Mouse (Mus musculus) heart, adult 2 months (tissue): ENCODE data around the gene Olfr1105. TPM values are rescaled to one million over a fixed set of nuclear protein-coding genes. Genes with fewer than 3 reads are reported as not detected.

Experiments used
- DNase-seq, 2 experiments: peaks; one replicate each; pipeline ENCODE4 v3.0.0; 2021
- H3K27ac ChIP-seq: fragments of 200-600 bp; 2 replicates; pipeline ENCODE4 v1.8.1; 2022
- H3K27me3 ChIP-seq: fragments of 200-500 bp; 2 replicates; pipeline ENCODE4 v1.6.1; 2012; ENCODE audit warnings: mild to moderate bottlenecking, low read length, inconsistent platforms, mixed read lengths; ENCODE audit not compliant: control insufficient read depth, insufficient read depth
- H3K36me3 ChIP-seq: fragments of 200-500 bp; 2 replicates; pipeline ENCODE4 v1.6.1; 2012; ENCODE audit warnings: low read length, inconsistent platforms; ENCODE audit not compliant: control insufficient read depth, insufficient read depth
- H3K4me1 ChIP-seq: fragments of 200-500 bp; 2 replicates; pipeline ENCODE4 v1.6.1; 2011; ENCODE audit warnings: low read length; ENCODE audit not compliant: control insufficient read depth, insufficient read depth
- H3K4me3 ChIP-seq: fragments of 200-600 bp; 2 replicates; pipeline ENCODE4 v1.8.1; 2022
- H3K79me2 ChIP-seq: fragments of 200-500 bp; replicated peaks from 2 replicates; pipeline ENCODE4 v1.6.1; 2012; ENCODE audit warnings: mild to moderate bottlenecking, inconsistent platforms, low read length, moderate library complexity, mixed read lengths; ENCODE audit not compliant: control insufficient read depth, insufficient read depth
- H3K9ac ChIP-seq: fragments of 200-500 bp; 2 replicates; pipeline ENCODE4 v1.6.1; 2012; ENCODE audit warnings: low read depth, mild to moderate bottlenecking, control low read depth, inconsistent platforms, low read length, mixed read lengths
- CTCF ChIP-seq: fragments of 200-600 bp; IDR thresholded peaks from 2 replicates; pipeline ENCODE4 v1.8.1; 2022; ENCODE audit warnings: antibody characterized with exemption, mild to moderate bottlenecking, moderate library complexity
- EP300 ChIP-seq: fragments of 200-500 bp; IDR thresholded peaks from 2 replicates; pipeline ENCODE4 v1.6.1; 2011; ENCODE audit warnings: low read depth, low read length, control low read depth; ENCODE audit not compliant: insufficient read depth
- POLR2A ChIP-seq: fragments of 200-500 bp; IDR thresholded peaks from 2 replicates; pipeline ENCODE4 v1.6.1; 2011; ENCODE audit warnings: mild to moderate bottlenecking, low read depth, low read length, control low read depth; ENCODE audit not compliant: insufficient read depth
- WGBS: fragments of 180-500 bp; shearing (Covaris S2); methylation state at CpG from one replicate; pipeline ENCODE4 v1.1.7; 2018; 5-methylcytosine and 5-hydroxymethylcytosine counted together
- intact Hi-C: fragments of 180-260 bp; cut with DNase I; formaldehyde crosslinking; loops from one replicate; pipeline ENCODE4 v1.15.1; 2025
- long read RNA-seq: library from polyadenylated mRNA; stranded (forward); transcript quantifications from one replicate; pipeline ENCODE4 v2.0.0, GENCODE M21; 2021
- polyA plus RNA-seq: library from polyadenylated mRNA; depleted of rRNA; stranded (reverse); fragments of >200 nt; gene quantifications from 2 replicates; pipeline ENCODE4 v1.2.3, GENCODE M21; 2012; rRNA removed
- total RNA-seq, 2 experiments: library from RNA; stranded (reverse); gene quantifications; 2 replicates each; pipeline ENCODE4 v1.2.3; 2021

Olfr1105 gene
- total RNA-seq (not detected), polyA plus RNA-seq (not detected in 2 replicates)
- long read RNA-seq: 0 reads

DNA sequence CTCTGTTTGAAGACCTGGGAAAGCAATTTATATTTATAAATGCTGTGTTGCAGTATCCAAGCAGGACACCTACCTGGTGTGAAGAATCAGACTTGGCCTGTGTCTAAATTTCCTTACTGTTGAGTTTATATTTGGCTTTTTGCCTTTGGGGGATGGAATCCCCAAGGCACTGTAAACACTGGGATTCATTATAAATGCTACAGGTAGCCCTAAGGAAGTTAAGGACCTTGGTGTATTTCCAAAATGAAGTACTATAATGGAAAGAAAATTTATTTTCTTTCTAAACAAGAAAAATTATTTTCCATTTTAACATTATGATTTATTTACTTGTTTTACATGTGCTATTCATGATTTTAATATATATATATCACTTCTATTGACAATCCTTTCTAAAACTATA, at the start of gene Olfr1105:
TSS of gene Olfr1105 (minus strand) at position 101 of the 400 bp plus-strand sequence.
- Histone ChIP-seq H3K4me1 (no peaks in the 10 kb centered on the region), H3K27me3 (no peaks in the 10 kb centered on the region), H3K9ac (no peak within 1 kb of the TSS), H3K36me3 (no peaks in the 10 kb centered on the region), H3K79me2 (no peaks in the 10 kb centered on the region), H3K4me3 (no peak within 1 kb of the TSS), H3K27ac (no peak within 1 kb of the TSS)
- intact Hi-C loops: no loop called here
- no peak for TF ChIP-seq EP300
- no peak for TF ChIP-seq CTCF
- TF ChIP-seq POLR2A: no peak
- DNase-seq: no peak

DNA sequence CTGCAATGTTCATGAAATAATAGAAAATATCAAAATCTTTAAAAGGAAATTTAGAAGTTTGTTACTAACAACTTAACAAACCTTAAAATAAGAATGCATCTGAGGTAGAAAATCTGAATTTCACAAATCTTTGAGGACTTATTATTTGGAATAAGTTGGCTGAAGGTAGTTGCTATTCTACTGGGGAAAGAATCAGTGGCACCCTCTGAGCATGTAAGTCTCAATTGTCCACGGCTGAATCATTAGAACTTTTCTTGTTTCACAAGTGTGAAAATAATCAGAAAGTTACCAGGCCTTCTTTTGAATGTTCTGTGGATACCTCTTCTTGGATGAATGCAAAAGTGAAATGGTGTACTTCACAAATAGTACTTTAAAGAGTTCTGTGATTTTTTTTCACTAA, 39.4 kb upstream of the Olfr1105 start, which contains the start of gene Olfr1107:
TSS of gene Olfr1107 (minus strand) at position 101 of the 400 bp plus-strand sequence.
- Histone ChIP-seq H3K36me3 (no peaks in the 10 kb centered on the region), H3K27ac (no peak within 1 kb of the TSS), H3K9ac (no peak within 1 kb of the TSS), H3K79me2 (no peaks in the 10 kb centered on the region), H3K4me1 (no peaks in the 10 kb centered on the region), H3K27me3 (no peaks in the 10 kb centered on the region), H3K4me3 (no peak within 1 kb of the TSS)
- no peak for DNase-seq
- intact Hi-C loops: no loop called here
- 71% methylated on average over 1 of the region's 1 CpGs for WGBS
- TF ChIP-seq EP300: no peak
- TF ChIP-seq POLR2A: no peak
- no peak for TF ChIP-seq CTCF

DNA sequence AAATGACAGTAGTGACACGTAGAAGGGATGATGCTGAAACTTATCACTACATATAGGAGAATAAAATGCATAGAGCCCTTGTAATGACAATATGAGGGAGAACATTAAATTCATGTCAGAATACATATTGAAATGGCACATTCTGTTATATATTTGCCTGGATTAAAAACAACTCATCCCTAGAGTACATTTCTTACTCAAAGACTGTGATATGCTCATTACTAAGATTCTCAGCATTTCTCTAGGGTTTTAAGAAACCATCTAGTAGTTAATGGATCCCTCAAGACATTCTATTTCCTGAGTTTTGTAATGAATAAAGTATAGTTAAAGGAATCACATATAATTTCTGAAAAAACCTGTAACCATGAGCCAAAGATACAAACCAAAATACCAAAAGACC, 15.8 kb upstream of the Olfr1105 start, which contains the start of gene Olfr1106:
TSS of gene Olfr1106 (minus strand) at position 101 of the 400 bp plus-strand sequence.
- Histone ChIP-seq H3K4me1 (no peaks in the 10 kb centered on the region), H3K4me3 (no peak within 1 kb of the TSS), H3K27me3 (no peaks in the 10 kb centered on the region), H3K27ac (no peak within 1 kb of the TSS), H3K79me2 (no peaks in the 10 kb centered on the region), H3K36me3 (no peaks in the 10 kb centered on the region), H3K9ac (no peak within 1 kb of the TSS)
- DNase-seq: no peak
- intact Hi-C loops: no loop called here
- WGBS: 57% methylated on average over 1 of the region's 1 CpGs
- TF ChIP-seq EP300 (no peak), POLR2A (no peak), CTCF (no peak)

DNA sequence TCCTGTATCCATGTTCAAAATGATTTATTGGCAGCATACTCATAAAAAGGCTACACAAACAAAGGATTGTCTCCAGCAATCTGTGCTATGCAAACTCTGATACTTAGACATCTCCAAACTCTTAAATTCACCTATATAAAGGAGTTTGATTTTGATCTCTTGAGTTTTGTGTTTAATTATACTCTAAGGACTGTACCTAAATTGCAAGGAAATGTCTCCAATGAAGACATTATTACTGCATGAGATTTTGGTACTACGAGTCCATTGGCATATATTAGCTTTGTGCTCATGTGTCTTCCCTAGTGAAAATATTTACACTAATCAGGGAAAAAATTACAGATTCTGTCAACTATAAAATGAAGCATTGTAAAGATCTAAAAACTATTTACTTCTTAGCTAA, 9.4 kb downstream of the Olfr1105 start, which contains the start of gene Olfr1104:
TSS of gene Olfr1104 (minus strand) at position 101 of the 400 bp plus-strand sequence.
- intact Hi-C loops: no loop called here
- no peak for TF ChIP-seq EP300
- TF ChIP-seq POLR2A: no peak
- TF ChIP-seq CTCF: no peak

DNA sequence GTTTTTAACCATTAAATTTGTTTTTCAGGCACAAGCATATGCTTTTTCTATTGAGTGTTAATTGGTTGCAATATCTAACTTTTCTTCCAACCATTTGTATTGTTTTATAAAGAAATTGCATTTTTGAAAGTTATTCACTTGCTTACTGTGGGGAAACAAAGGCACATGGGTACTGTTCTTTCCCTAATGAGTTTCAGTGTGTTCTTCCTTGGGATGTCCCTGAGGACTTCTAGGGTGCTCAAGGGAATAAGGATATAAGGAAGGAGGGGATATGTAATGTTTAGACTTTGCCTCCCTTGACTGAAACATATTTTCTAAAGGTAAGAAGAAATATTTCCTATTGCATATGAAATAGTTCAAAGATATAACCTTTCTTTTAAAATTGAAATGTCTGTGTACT, 38.2 kb downstream of the Olfr1105 start, which contains the start of gene Olfr1102:
TSS of gene Olfr1102 (plus strand) at position 301 of the 400 bp plus-strand sequence.
- no peak for TF ChIP-seq EP300
- TF ChIP-seq CTCF: no peak
- Histone ChIP-seq H3K4me3 (no peak within 1 kb of the TSS), H3K4me1 (no peaks in the 10 kb centered on the region), H3K79me2 (no peaks in the 10 kb centered on the region), H3K9ac (no peak within 1 kb of the TSS), H3K36me3 (no peaks in the 10 kb centered on the region), H3K27me3 (no peaks in the 10 kb centered on the region), H3K27ac (no peak within 1 kb of the TSS)
- intact Hi-C loops: no loop called here
- no peak for DNase-seq

More for the DNA sequence above, 9.4 kb downstream of the Olfr1105 start, which contains the start of gene Olfr1104:
- H3K36me3 ChIP-seq: no peaks in the 10 kb centered on the region
- H3K4me3 ChIP-seq: no peak within 1 kb of the TSS
- H3K9ac ChIP-seq: no peak within 1 kb of the TSS
- no peaks in the 10 kb centered on the region for H3K79me2 ChIP-seq
- no peak for DNase-seq
- no peak within 1 kb of the TSS for H3K27ac ChIP-seq
- WGBS: 64% methylated on average over 1 of the region's 1 CpGs
- H3K27me3 ChIP-seq: no peaks in the 10 kb centered on the region
- H3K4me1 ChIP-seq: no peaks in the 10 kb centered on the region

DNA sequence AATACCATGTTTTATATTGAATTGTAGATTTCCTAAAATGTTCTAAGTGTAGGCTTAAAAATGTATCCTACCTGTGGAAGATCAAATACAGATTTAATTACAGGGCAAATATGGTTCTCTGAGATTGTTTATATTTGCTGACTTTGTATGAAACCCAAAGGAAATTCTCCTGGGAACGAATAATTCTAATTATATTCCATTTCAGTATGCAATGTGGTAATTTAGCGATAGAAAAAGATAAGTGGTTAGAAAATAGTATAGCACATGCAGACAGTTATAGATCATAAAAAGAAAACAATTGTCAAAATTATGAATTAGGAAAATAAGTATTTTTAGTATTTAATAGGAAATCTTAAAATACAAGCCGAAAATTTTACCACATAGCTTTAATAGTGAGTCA, 45.2 kb downstream of the Olfr1105 start, which contains the start of gene Olfr1101:
TSS of gene Olfr1101 (minus strand) at position 101 of the 400 bp plus-strand sequence.
- no peak for TF ChIP-seq POLR2A
- TF ChIP-seq CTCF: no peak
- TF ChIP-seq EP300: no peak
- Histone ChIP-seq H3K4me3 (no peak within 1 kb of the TSS), H3K4me1 (no peaks in the 10 kb centered on the region), H3K79me2 (no peaks in the 10 kb centered on the region), H3K27me3 (no peaks in the 10 kb centered on the region), H3K9ac (no peak within 1 kb of the TSS), H3K36me3 (no peaks in the 10 kb centered on the region), H3K27ac (no peak within 1 kb of the TSS)
- 52% methylated on average over 3 of the region's 3 CpGs for WGBS
- no peak for DNase-seq
- intact Hi-C loops: no loop called here

Other genes with a start within 250 kb of the Olfr1105 start
- not detected for gene Olfr141, start 226.5 kb downstream of the Olfr1105 start, total RNA-seq
- gene Olfr141, start 226.5 kb downstream of the Olfr1105 start, polyA plus RNA-seq: not detected in 2 replicates
- gene Olfr1094, start 211.9 kb downstream of the Olfr1105 start, total RNA-seq: not detected
- not detected in 2 replicates for gene Olfr1094, start 211.9 kb downstream of the Olfr1105 start, polyA plus RNA-seq
- gene Olfr1095, start 184.8 kb downstream of the Olfr1105 start, total RNA-seq: not detected
- gene Olfr1095, start 184.8 kb downstream of the Olfr1105 start, polyA plus RNA-seq: not detected in 2 replicates
- not detected for gene Gm13723, start 161.7 kb downstream of the Olfr1105 start, total RNA-seq
- gene Gm13723, start 161.7 kb downstream of the Olfr1105 start, polyA plus RNA-seq: not detected in 2 replicates
- gene Olfr1097, start 144.3 kb downstream of the Olfr1105 start, total RNA-seq: not detected
- gene Olfr1097, start 144.3 kb downstream of the Olfr1105 start, polyA plus RNA-seq: not detected in 2 replicates
- gene Olfr1098, start 112.0 kb downstream of the Olfr1105 start, total RNA-seq: not detected
- gene Olfr1098, start 112.0 kb downstream of the Olfr1105 start, polyA plus RNA-seq: not detected in 2 replicates
- gene Olfr1099, start 75.8 kb downstream of the Olfr1105 start, total RNA-seq: not detected
- not detected in 2 replicates for gene Olfr1099, start 75.8 kb downstream of the Olfr1105 start, polyA plus RNA-seq
- not detected for gene Olfr1100, start 56.6 kb downstream of the Olfr1105 start, total RNA-seq
- gene Olfr1100, start 56.6 kb downstream of the Olfr1105 start, polyA plus RNA-seq: not detected in 2 replicates
- not detected for gene Olfr1101, start 45.3 kb downstream of the Olfr1105 start, total RNA-seq
- gene Olfr1101, start 45.3 kb downstream of the Olfr1105 start, polyA plus RNA-seq: not detected in 2 replicates
- not detected for gene Olfr1102, start 38.1 kb downstream of the Olfr1105 start, total RNA-seq
- not detected in 2 replicates for gene Olfr1102, start 38.1 kb downstream of the Olfr1105 start, polyA plus RNA-seq
- gene Olfr1104, start 9.5 kb downstream of the Olfr1105 start, total RNA-seq: not detected
- gene Olfr1104, start 9.5 kb downstream of the Olfr1105 start, polyA plus RNA-seq: not detected in 2 replicates
- not detected for gene Olfr1106, start 15.7 kb upstream of the Olfr1105 start, total RNA-seq
- not detected in 2 replicates for gene Olfr1106, start 15.7 kb upstream of the Olfr1105 start, polyA plus RNA-seq
- gene Olfr1107, start 39.3 kb upstream of the Olfr1105 start, total RNA-seq: not detected
- not detected in 2 replicates for gene Olfr1107, start 39.3 kb upstream of the Olfr1105 start, polyA plus RNA-seq
- gene Olfr1109, start 59.5 kb upstream of the Olfr1105 start, total RNA-seq: not detected
- not detected in 2 replicates for gene Olfr1109, start 59.5 kb upstream of the Olfr1105 start, polyA plus RNA-seq
- gene Olfr259, start 78.0 kb upstream of the Olfr1105 start, total RNA-seq: not detected
- gene Olfr259, start 78.0 kb upstream of the Olfr1105 start, polyA plus RNA-seq: not detected in 2 replicates
- not detected for gene Olfr1110, start 103.8 kb upstream of the Olfr1105 start, total RNA-seq
- gene Olfr1110, start 103.8 kb upstream of the Olfr1105 start, polyA plus RNA-seq: not detected in 2 replicates
- gene Olfr1111, start 116.1 kb upstream of the Olfr1105 start, total RNA-seq: not detected
- not detected in 2 replicates for gene Olfr1111, start 116.1 kb upstream of the Olfr1105 start, polyA plus RNA-seq
- gene Olfr1112, start 151.3 kb upstream of the Olfr1105 start, total RNA-seq: not detected
- gene Olfr1112, start 151.3 kb upstream of the Olfr1105 start, polyA plus RNA-seq: not detected in 2 replicates
- gene Olfr1113, start 172.4 kb upstream of the Olfr1105 start, total RNA-seq: not detected
- gene Olfr1113, start 172.4 kb upstream of the Olfr1105 start, polyA plus RNA-seq: not detected in 2 replicates
- not detected for gene Olfr1115, start 211.5 kb upstream of the Olfr1105 start, total RNA-seq
- not detected in 2 replicates for gene Olfr1115, start 211.5 kb upstream of the Olfr1105 start, polyA plus RNA-seq
- not detected for gene Olfr1116, start 231.0 kb upstream of the Olfr1105 start, total RNA-seq
- not detected in 2 replicates for gene Olfr1116, start 231.0 kb upstream of the Olfr1105 start, polyA plus RNA-seq